Mouse (Mus musculus) E14TG2a.4 (cell line): ENCODE results near the gene Nxn.

ENCODE experiments used
- CTCF ChIP-seq: conservative IDR thresholded peaks from 2 replicates; pipeline ENCODE4 v1.5.1; 2014; ENCODE audit warnings: low read length
- NANOG ChIP-seq: IDR thresholded peaks from 2 replicates; pipeline ENCODE4 v1.6.1; 2014; ENCODE audit warnings: borderline replicate concordance, low read length, mixed read lengths
- POU5F1 ChIP-seq: IDR thresholded peaks from 2 replicates; pipeline ENCODE4 v1.6.1; 2014; ENCODE audit warnings: low read length, borderline replicate concordance

DNA sequence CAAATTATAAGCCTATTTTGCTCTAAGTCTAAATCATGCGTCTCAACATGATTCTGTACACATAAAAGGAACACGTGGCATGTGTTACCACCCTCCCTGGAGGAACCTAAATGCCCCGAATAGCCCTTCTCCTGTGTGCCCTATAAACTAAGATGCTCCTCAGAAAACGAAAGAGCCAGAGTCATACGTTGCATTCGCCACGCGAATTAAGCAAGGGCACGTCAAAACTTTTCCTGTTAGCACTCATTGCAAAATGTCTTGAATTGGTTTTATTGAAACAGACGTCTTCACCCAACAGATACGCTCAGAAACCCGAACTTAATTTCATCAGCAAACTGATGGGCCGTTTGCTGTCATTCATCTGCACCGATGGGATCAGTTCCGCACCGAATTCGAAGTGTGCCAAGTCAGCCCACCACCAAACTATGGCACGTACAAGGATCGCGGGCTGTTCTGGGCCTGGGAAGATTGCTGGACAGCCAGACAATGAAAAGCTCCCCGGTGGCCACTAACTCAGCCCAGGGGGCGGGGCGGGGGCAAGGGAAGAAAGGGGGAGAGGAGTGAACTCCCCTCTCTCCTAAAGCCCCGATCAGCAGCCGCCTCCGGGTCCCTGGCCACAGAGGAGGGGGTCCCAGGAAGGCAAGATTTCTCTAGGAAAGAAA lies 1.2 kb downstream of the Nxn start:
- TF ChIP-seq CTCF, result no peak
- TF ChIP-seq POU5F1, result no peak
- no peak for TF ChIP-seq NANOG
